In the genomic region with DNA sequence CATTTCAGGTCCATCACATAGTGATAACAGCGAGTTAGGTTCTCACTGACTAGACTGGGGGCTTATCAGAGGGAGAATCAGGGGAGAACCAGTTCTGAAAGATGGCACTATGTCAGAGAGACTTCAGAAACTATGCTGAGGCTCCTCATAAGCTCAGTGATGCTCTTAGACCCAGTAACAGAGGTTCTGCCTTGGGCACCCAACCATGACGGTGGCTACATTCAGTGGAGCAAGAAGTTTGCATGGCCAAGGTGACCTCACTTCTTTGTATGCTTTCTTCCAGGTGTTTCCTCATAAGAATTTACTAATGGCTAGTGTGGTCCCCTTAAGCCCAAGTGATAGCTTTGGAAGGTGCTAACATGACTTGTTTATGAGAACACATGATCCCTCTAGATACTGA, we compare ENCODE assay signal across 27 mouse cellular contexts. TPM values are rescaled to one million over a fixed set of nuclear protein-coding genes. Genes with fewer than 3 reads are reported as not detected.
"Had no signal": no experiment of that assay in that cellular context is flagged by ENCODE, and none has a peak within 500 bp of the region (broad histone marks: within the 10 kb centered on the region; RNA-seq: fewer than 3 reads in every experiment).

No protein-coding gene starts in this region.

- H3K9ac ChIP-seq: liver, postnatal 0 days; lung, embryonic 15.5 days; midbrain, embryonic 12.5 days; neural tube, embryonic 13.5 days; neural tube, embryonic 15.5 days; stomach, embryonic 15.5 days had no signal

- H3K4me1 ChIP-seq: midbrain, embryonic 10.5 days; midbrain, embryonic 12.5 days had no signal

- H3K4me2 ChIP-seq: lung, embryonic 15.5 days; midbrain, embryonic 12.5 days; neural tube, embryonic 13.5 days; neural tube, embryonic 15.5 days; stomach, embryonic 15.5 days had no signal

- H3K4me3 ChIP-seq: lung, embryonic 15.5 days; midbrain, embryonic 10.5 days; midbrain, embryonic 12.5 days; myocyte; neural tube, embryonic 13.5 days; neural tube, embryonic 15.5 days; stomach, embryonic 15.5 days had no signal

- H3K27ac ChIP-seq: midbrain, embryonic 10.5 days; midbrain, embryonic 12.5 days; neural tube, embryonic 13.5 days; neural tube, embryonic 15.5 days; stomach, embryonic 15.5 days; stomach, postnatal 0 days had no signal

- H3K9me3 ChIP-seq: lung, embryonic 15.5 days; midbrain, embryonic 10.5 days; midbrain, embryonic 12.5 days; neural tube, embryonic 13.5 days; neural tube, embryonic 15.5 days; stomach, embryonic 15.5 days had no signal

- H3K36me3 ChIP-seq: lung, embryonic 15.5 days; midbrain, embryonic 10.5 days; midbrain, embryonic 12.5 days; neural tube, embryonic 13.5 days; neural tube, embryonic 15.5 days; stomach, embryonic 15.5 days had no signal

- H3K27me3 ChIP-seq: lung, embryonic 15.5 days; midbrain, embryonic 12.5 days; neural tube, embryonic 13.5 days; neural tube, embryonic 15.5 days; stomach, embryonic 15.5 days had no signal

- DNase-seq: liver, postnatal 0 days; lung, adult 2 months; lung, postnatal 14 days; lung, postnatal 4 days; midbrain, embryonic 14.5 days; retina, postnatal 1 day; right cerebral cortex, adult 18-20 months; right cerebral cortex, postnatal 25 days; right cerebral cortex, postnatal 4 days; spleen, adult 18-20 months; thymus, adult 2 months; thymus, postnatal 25 days; thymus, postnatal 4 days had no signal

RNA-seq across cellular contexts. Expression of a gene that starts 38.7 kb away (rescaled TPM):
- total RNA-seq: megakaryocyte, adult 5-6 weeks; megakaryocyte-erythroid progenitor cell, adult 5-6 weeks had no signal
- polyA plus RNA-seq: liver, postnatal 0 days; lung, adult 2 months; lung, embryonic 15.5 days; lung, postnatal 0 days; midbrain, embryonic 10.5 days; midbrain, embryonic 12.5 days; midbrain, embryonic 14.5 days; midbrain, embryonic 16.5 days; myocyte; neural tube, embryonic 11.5 days; neural tube, embryonic 13.5 days; neural tube, embryonic 15.5 days; small intestine, adult 2 months; stomach, postnatal 0 days; thymus, adult 2 months had no signal
